28 mouse cellular contexts compared by ENCODE assay signal in the genomic region with DNA sequence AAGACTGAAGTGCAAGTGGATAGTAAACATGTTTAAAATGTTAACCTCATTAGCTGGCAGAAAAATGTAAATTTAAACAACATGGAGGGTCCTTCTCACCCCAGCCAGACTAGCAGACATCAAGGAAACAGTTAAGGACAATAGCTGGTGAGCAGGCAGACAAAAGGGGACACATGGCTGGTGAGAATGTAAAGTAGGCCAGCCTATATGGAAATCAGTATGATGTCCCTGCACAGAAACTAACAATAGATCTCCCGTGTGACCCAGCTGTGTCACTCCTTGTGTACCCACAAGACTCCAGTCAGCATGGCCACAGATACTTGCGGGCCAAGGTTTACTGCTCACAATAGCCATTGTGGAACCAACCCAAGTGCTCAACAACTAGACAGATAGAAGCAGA. TPM values are rescaled to one million over a fixed set of nuclear protein-coding genes. Genes with fewer than 3 reads are reported as not detected.
DNase-seq lines count a peak whose midpoint lies in the region; ATAC-seq and TF ChIP-seq lines count a peak whose summit lies in the region.
"Had no signal": no experiment of that assay in that cellular context is flagged by ENCODE, and none has a peak within 500 bp of the region (broad histone marks: within the 10 kb centered on the region; RNA-seq: fewer than 3 reads in every experiment).

No protein-coding gene starts in this region.

- WGBS in hindbrain, embryonic 10.5 days, result 32% methylated on average over 2 of the region's 2 CpGs
- 23% methylated on average over 2 of the region's 2 CpGs for WGBS in hindbrain, postnatal 0 days
- 12% methylated on average over 2 of the region's 2 CpGs for WGBS in midbrain, embryonic 13.5 days
- WGBS in midbrain, postnatal 0 days, result 24% methylated on average over 2 of the region's 2 CpGs
- WGBS in embryonic facial prominence, embryonic 10.5 days, result 77% methylated on average over 2 of the region's 2 CpGs

- H3K27me3 ChIP-seq in hindbrain, embryonic 10.5 days (ENCODE audit: insufficient read depth, poor library complexity, severe bottlenecking), result no peaks in the 10 kb centered on the region
- H3K27me3 ChIP-seq in hindbrain, postnatal 0 days (ENCODE audit: insufficient read depth, low read length), result no peaks in the 10 kb centered on the region
- H3K27me3 ChIP-seq in midbrain, embryonic 13.5 days, result no peaks in the 10 kb centered on the region
- no peaks in the 10 kb centered on the region for H3K27me3 ChIP-seq in midbrain, postnatal 0 days (ENCODE audit: insufficient read depth, low read length)
- no peaks in the 10 kb centered on the region for H3K27me3 ChIP-seq in embryonic facial prominence, embryonic 10.5 days (replicated peaks; ENCODE audit: low read depth, poor library complexity, severe bottlenecking)
- H3K27me3 ChIP-seq: CH12.LX; heart, embryonic 15.5 days; liver, embryonic 15.5 days; lung, embryonic 15.5 days had no signal

- H3K36me3 ChIP-seq in hindbrain, embryonic 10.5 days, result no peaks in the 10 kb centered on the region
- no peaks in the 10 kb centered on the region for H3K36me3 ChIP-seq in hindbrain, postnatal 0 days (ENCODE audit: insufficient read depth, low read length)
- H3K36me3 ChIP-seq in midbrain, embryonic 13.5 days, result no peaks in the 10 kb centered on the region
- no peaks in the 10 kb centered on the region for H3K36me3 ChIP-seq in midbrain, postnatal 0 days (ENCODE audit: insufficient read depth, low read length)
- H3K36me3 ChIP-seq in embryonic facial prominence, embryonic 10.5 days (replicated peaks), result no peaks in the 10 kb centered on the region
- H3K36me3 ChIP-seq: heart, embryonic 15.5 days; liver, embryonic 15.5 days; lung, embryonic 15.5 days had no signal

- H3K4me3 ChIP-seq in hindbrain, embryonic 10.5 days, result no peak overlapping the region
- H3K4me3 ChIP-seq in hindbrain, postnatal 0 days (ENCODE audit: low read length), result no peak overlapping the region
- H3K4me3 ChIP-seq in midbrain, embryonic 13.5 days (replicated peaks), result no peak overlapping the region
- no peak overlapping the region for H3K4me3 ChIP-seq in midbrain, postnatal 0 days (ENCODE audit: low read depth, low read length)
- no peak overlapping the region for H3K4me3 ChIP-seq in embryonic facial prominence, embryonic 10.5 days
- H3K4me3 ChIP-seq: gastrocnemius, adult 2 months; heart, embryonic 15.5 days; left cerebral cortex, adult 2 months; liver, embryonic 15.5 days; lung, embryonic 15.5 days; myocyte had no signal

- no peak overlapping the region for H3K9ac ChIP-seq in hindbrain, postnatal 0 days (replicated peaks; ENCODE audit: low read length)
- H3K9ac ChIP-seq in midbrain, embryonic 13.5 days (replicated peaks), result no peak overlapping the region
- no peak overlapping the region for H3K9ac ChIP-seq in midbrain, postnatal 0 days (replicated peaks; ENCODE audit: low read length, poor library complexity, severe bottlenecking)
- H3K9ac ChIP-seq: heart, embryonic 15.5 days; liver, embryonic 15.5 days; lung, embryonic 15.5 days had no signal

- peak; percentile 46 for DNase-seq in hindbrain, embryonic 10.5 days (ENCODE audit: low spot score)
- no peak for DNase-seq in hindbrain, postnatal 0 days (ENCODE audit: low spot score)
- no peak for DNase-seq in midbrain, postnatal 0 days (ENCODE audit: low spot score)
- DNase-seq in embryonic facial prominence, embryonic 10.5 days (ENCODE audit: low spot score), result peak; percentile 7
- no peak for DNase-seq in c-Kit-positive CD71-positive TER-119-positive erythroid progenitor cells, embryonic 14.5 days (ENCODE audit: low spot score)
- DNase-seq in kidney, postnatal 25 days, result no peak
- DNase-seq: adrenal gland, postnatal 10 days; B cell, adult 2 months; cerebellum, adult 2 months; cerebellum, postnatal 25 days; gastrocnemius, adult 2 months; heart, postnatal 4 days; kidney, adult 2 months; liver; lung, postnatal 4 days; right cerebral cortex, postnatal 4 days; thymus, postnatal 14 days had no signal

- no peak for ATAC-seq in hindbrain, postnatal 0 days
- 0 out of 2 replicates have a peak, but pooled peaks have one; percentile 34 for ATAC-seq in midbrain, embryonic 13.5 days
- no peak for ATAC-seq in midbrain, postnatal 0 days (ENCODE audit: low FRiP score)
- ATAC-seq: inflammation-experienced regulatory T-cells, adult 6 months had no signal

- TF ChIP-seq CTCF in hindbrain, postnatal 0 days (IDR thresholded peaks at IDR 0.05; ENCODE audit: low read depth), result no peak
- no peak for TF ChIP-seq CTCF in midbrain, postnatal 0 days (IDR thresholded peaks at IDR 0.05)

- H3K27ac ChIP-seq in hindbrain, embryonic 10.5 days, result peak overlapping the region; percentile 86
- no peak overlapping the region for H3K27ac ChIP-seq in hindbrain, postnatal 0 days
- no peak overlapping the region for H3K27ac ChIP-seq in midbrain, embryonic 13.5 days
- no peak overlapping the region for H3K27ac ChIP-seq in midbrain, postnatal 0 days (ENCODE audit: low read depth, low read length)
- no peak overlapping the region; the same call in 1 of the 2 replicates for H3K27ac ChIP-seq in embryonic facial prominence, embryonic 10.5 days (replicated peaks)
- H3K27ac ChIP-seq: gastrocnemius, adult 2 months; heart, embryonic 15.5 days; kidney, postnatal 0 days; left cerebral cortex, adult 2 months; liver, embryonic 15.5 days; lung, embryonic 15.5 days had no signal

- H3K4me1 ChIP-seq in hindbrain, embryonic 10.5 days (replicated peaks), result peaks cover 18% of the 10 kb centered on the region; the same call in 1 of the 2 replicates
- H3K4me1 ChIP-seq in hindbrain, postnatal 0 days (ENCODE audit: insufficient read depth, low read length), result no peaks in the 10 kb centered on the region
- H3K4me1 ChIP-seq in midbrain, embryonic 13.5 days (replicated peaks), result peaks cover 3% of the 10 kb centered on the region
- H3K4me1 ChIP-seq in midbrain, postnatal 0 days (ENCODE audit: insufficient read depth, low read length), result no peaks in the 10 kb centered on the region
- H3K4me1 ChIP-seq in embryonic facial prominence, embryonic 10.5 days, result peaks cover 20% of the 10 kb centered on the region
- H3K4me1 ChIP-seq: heart, embryonic 15.5 days; liver, embryonic 15.5 days; lung, embryonic 15.5 days had no signal

- no peak overlapping the region for H3K4me2 ChIP-seq in hindbrain, postnatal 0 days (ENCODE audit: low read depth, low read length)
- no peak overlapping the region for H3K4me2 ChIP-seq in midbrain, embryonic 13.5 days (replicated peaks)
- no peak overlapping the region for H3K4me2 ChIP-seq in midbrain, postnatal 0 days (ENCODE audit: low read depth, low read length, poor library complexity, severe bottlenecking)
- H3K4me2 ChIP-seq: heart, embryonic 15.5 days; liver, embryonic 15.5 days; lung, embryonic 15.5 days had no signal

- H3K9me3 ChIP-seq in hindbrain, embryonic 10.5 days, result 0 out of 2 replicates have a peak, but pooled peaks cover 2% of the 10 kb centered on the region
- no peaks in the 10 kb centered on the region for H3K9me3 ChIP-seq in hindbrain, postnatal 0 days (ENCODE audit: low read length)
- no peaks in the 10 kb centered on the region for H3K9me3 ChIP-seq in midbrain, embryonic 13.5 days
- no peaks in the 10 kb centered on the region for H3K9me3 ChIP-seq in midbrain, postnatal 0 days (ENCODE audit: low read length)
- no peaks in the 10 kb centered on the region for H3K9me3 ChIP-seq in embryonic facial prominence, embryonic 10.5 days
- H3K9me3 ChIP-seq: heart, embryonic 15.5 days; liver, embryonic 15.5 days; lung, embryonic 15.5 days had no signal

RNA-seq across cellular contexts. Expression of a gene that starts 6.5 kb away (rescaled TPM):
- polyA plus RNA-seq in hindbrain, embryonic 10.5 days (2016; fragmentation: Nextera tagmentation; extraction: Ambion mirVana), result 5.5 and 5.7 TPM in 2 replicates
- total RNA-seq in hindbrain, postnatal 0 days (2014; rRNA removed), result 7.5 and 11.1 TPM in 2 replicates
- 1.8 and 1.9 TPM in 2 replicates for polyA plus RNA-seq in hindbrain, postnatal 0 days (2015; fragmentation: Nextera tagmentation; extraction: Ambion mirVana)
- 2.1 and 2.8 TPM in 2 replicates for polyA plus RNA-seq in midbrain, embryonic 13.5 days (2015; fragmentation: Nextera tagmentation; extraction: Ambion mirVana)
- 4.0 and 5.1 TPM in 2 replicates for total RNA-seq in midbrain, postnatal 0 days (2014; rRNA removed)
- 1.0 and 1.1 TPM in 2 replicates for polyA plus RNA-seq in midbrain, postnatal 0 days (2015; fragmentation: Nextera tagmentation; extraction: Ambion mirVana)
- polyA plus RNA-seq in embryonic facial prominence, embryonic 10.5 days (2016; fragmentation: Nextera tagmentation; extraction: Ambion mirVana), result 15.0 and 15.5 TPM in 2 replicates
- total RNA-seq: CH12.LX; megakaryocyte-erythroid progenitor cell, adult 5-6 weeks; MEL had no signal
- polyA plus RNA-seq: inflammation-experienced regulatory T-cells, adult 6 months had no signal

Comparison
In these comparisons a context has a peak if more than half of its experiments do, and no peak if none do; other contexts are left out.
1. DNase-seq: peak in hindbrain, embryonic 10.5 days (single experiment) and embryonic facial prominence, embryonic 10.5 days (single experiment); none in hindbrain, postnatal 0 days (single experiment), midbrain, postnatal 0 days (single experiment), c-Kit-positive CD71-positive TER-119-positive erythroid progenitor cells, embryonic 14.5 days (single experiment) and kidney, postnatal 25 days (0 of 2).